Mouse (Mus musculus): ENCODE results near the gene Dnm3.

DNA sequence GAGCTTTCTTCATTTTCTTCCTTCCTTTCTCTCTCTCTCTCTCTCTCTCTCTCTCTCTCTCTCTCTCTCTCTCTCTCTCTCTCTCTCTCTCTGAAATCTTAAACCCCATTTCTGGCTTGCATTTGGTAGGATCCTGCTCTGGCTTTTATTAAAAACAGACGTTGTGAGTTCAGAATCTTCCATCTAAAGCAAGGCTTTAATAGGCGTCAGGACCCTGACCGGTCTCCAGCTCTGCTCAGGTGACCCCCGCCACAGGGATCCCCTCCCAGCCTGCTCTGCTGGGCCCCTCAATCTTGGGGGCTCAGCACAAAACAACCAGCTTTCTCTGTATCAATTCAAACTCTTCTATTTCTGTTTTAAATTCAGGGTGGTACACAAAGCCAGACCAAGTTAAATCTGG, 469.6 kb downstream of the Dnm3 start:
- TF ChIP-seq CTCF (IDR thresholded peaks at IDR 0.05; ENCODE audit: insufficient read depth, low read depth, low read length) (no peak), POLR2A (IDR thresholded peaks at IDR 0.05; ENCODE audit: insufficient read depth, low read depth, low read length) (no peak)

Data from olfactory bulb, adult 2 months (tissue).